Mouse (Mus musculus) heart, embryonic 15.5 days (tissue): ENCODE measurements at regions not wholly inside any gene's neighbourhood (a gene's known extent, or its start where the extent isn't known, plus 50 kb on each side); places are given as distances from the start of the nearest gene placed in this dataset.

Experiments
- ATAC-seq: fragments of 200-750 bp; cut with Nextera tagmentation; replicated peaks from 2 replicates; pipeline ENCODE4 v1.8.0; 2017; ENCODE audit warnings: low read depth, moderate TSS enrichment; ENCODE audit not compliant: insufficient number of reproducible peaks, insufficient read depth, low FRiP score
- H3K27ac ChIP-seq: fragments of 300-500 bp; sonication (generic); 2 replicates; pipeline ENCODE4 v1.5.1; 2015; ENCODE audit warnings: mild to moderate bottlenecking, inconsistent platforms
- H3K27me3 ChIP-seq: fragments of 300-500 bp; sonication (generic); 2 replicates; pipeline ENCODE4 v1.6.1; 2015; ENCODE audit warnings: inconsistent platforms
- H3K36me3 ChIP-seq: fragments of 300-500 bp; sonication (generic); 2 replicates; pipeline ENCODE4 v1.6.1; 2015; ENCODE audit warnings: mild to moderate bottlenecking, inconsistent platforms
- H3K4me1 ChIP-seq: fragments of 300-500 bp; sonication (generic); replicated peaks from 2 replicates; pipeline ENCODE4 v1.6.1; 2015; ENCODE audit warnings: inconsistent platforms
- H3K4me2 ChIP-seq: fragments of 300-500 bp; sonication (generic); 2 replicates; pipeline ENCODE4 v1.6.1; 2015; ENCODE audit warnings: inconsistent platforms, mild to moderate bottlenecking, moderate library complexity
- H3K4me3 ChIP-seq: fragments of 300-500 bp; sonication (generic); 2 replicates; pipeline ENCODE4 v1.5.1; 2015; ENCODE audit warnings: mild to moderate bottlenecking, inconsistent platforms
- H3K9ac ChIP-seq: fragments of 300-500 bp; sonication (generic); 2 replicates; pipeline ENCODE4 v1.6.1; 2015; ENCODE audit warnings: mild to moderate bottlenecking, inconsistent platforms
- H3K9me3 ChIP-seq: fragments of 300-500 bp; sonication (generic); replicated peaks from 2 replicates; pipeline ENCODE4 v1.6.1; 2016; ENCODE audit warnings: inconsistent platforms
- WGBS: fragments of 180-500 bp; shearing (Covaris S2); methylation state at CpG from one replicate; pipeline ENCODE4 v1.1.7; 2015; ENCODE audit warnings: mixed read lengths; 5-methylcytosine and 5-hydroxymethylcytosine counted together

GRCm38 (mm10) chr12:51118021-51118694 lies 229.7 kb upstream of the G2e3 start:
- peaks cover 5% of the 10 kb centered on the region; the same call in 1 of the 2 replicates for H3K4me1 ChIP-seq
- 58% methylated on average over 14 of the region's 14 CpGs for WGBS
- no peaks in the 10 kb centered on the region for H3K9me3 ChIP-seq
- H3K27ac ChIP-seq: peak overlapping the region; percentile 58
- peak overlapping the region; percentile 4; the same call in 1 of the 2 replicates for H3K4me2 ChIP-seq
- H3K36me3 ChIP-seq: no peaks in the 10 kb centered on the region
- no peak overlapping the region; the same call in 1 of the 2 replicates for H3K4me3 ChIP-seq
- H3K9ac ChIP-seq: no peak overlapping the region
- no peaks in the 10 kb centered on the region for H3K27me3 ChIP-seq
- peak; percentile 85 for ATAC-seq

- H3K4me3 ChIP-seq: no peak overlapping the region
- H3K36me3 ChIP-seq: no peaks in the 10 kb centered on the region
- peak overlapping the region; percentile 58 for H3K27ac ChIP-seq
- 58% methylated on average over 8 of the region's 8 CpGs for WGBS
- H3K27me3 ChIP-seq: no peaks in the 10 kb centered on the region
- peak overlapping the region; percentile 4 for H3K4me2 ChIP-seq
- no peaks in the 10 kb centered on the region for H3K9me3 ChIP-seq
- H3K4me1 ChIP-seq: peaks cover 5% of the 10 kb centered on the region; the same call in 1 of the 2 replicates
- H3K9ac ChIP-seq: no peak overlapping the region
- ATAC-seq: peak; percentile 87
These were observed 230.3 kb upstream of the G2e3 start for GRCm38 (mm10) chr12:51117436-51118020.

- no peaks in the 10 kb centered on the region for H3K27me3 ChIP-seq
- 0 out of 2 replicates have a peak overlapping the region, but pooled peaks have one; percentile 13 for H3K4me2 ChIP-seq
- H3K4me1 ChIP-seq: peaks cover 6% of the 10 kb centered on the region
- no peak overlapping the region for H3K9ac ChIP-seq
- H3K9me3 ChIP-seq: no peaks in the 10 kb centered on the region
- no peaks in the 10 kb centered on the region for H3K36me3 ChIP-seq
- ATAC-seq: peak; percentile 53; the same call in 1 of the 2 replicates
- peak overlapping the region; percentile 25 for H3K27ac ChIP-seq
- no peak overlapping the region for H3K4me3 ChIP-seq
- 12% methylated on average over 4 of the region's 4 CpGs for WGBS
These were observed 236.1 kb upstream of the G2e3 start for GRCm38 (mm10) chr12:51111811-51112210.

GRCm38 (mm10) chr12:51108044-51108443 lies 239.8 kb upstream of the G2e3 start:
- 62% methylated on average over 5 of the region's 5 CpGs for WGBS
- H3K27me3 ChIP-seq: no peaks in the 10 kb centered on the region
- H3K27ac ChIP-seq: no peak overlapping the region
- H3K9ac ChIP-seq: no peak overlapping the region
- H3K4me2 ChIP-seq: no peak overlapping the region
- no peaks in the 10 kb centered on the region for H3K36me3 ChIP-seq
- ATAC-seq: no peak
- H3K4me3 ChIP-seq: no peak overlapping the region
- H3K9me3 ChIP-seq: no peaks in the 10 kb centered on the region
- H3K4me1 ChIP-seq: peaks cover 6% of the 10 kb centered on the region

- no peaks in the 10 kb centered on the region for H3K36me3 ChIP-seq
- no peak for ATAC-seq
- 61% methylated on average over 4 of the region's 4 CpGs for WGBS
- no peak overlapping the region for H3K4me2 ChIP-seq
- H3K4me1 ChIP-seq: no peaks in the 10 kb centered on the region
- no peak overlapping the region for H3K4me3 ChIP-seq
- no peak overlapping the region for H3K9ac ChIP-seq
- no peaks in the 10 kb centered on the region for H3K27me3 ChIP-seq
- H3K9me3 ChIP-seq: no peaks in the 10 kb centered on the region
- H3K27ac ChIP-seq: no peak overlapping the region
These were observed 244.3 kb upstream of the G2e3 start for GRCm38 (mm10) chr12:51103541-51104042.

- Histone ChIP-seq H3K27ac (no peak overlapping the region), H3K4me2 (no peak overlapping the region), H3K27me3 (no peaks in the 10 kb centered on the region), H3K36me3 (no peaks in the 10 kb centered on the region), H3K9me3 (no peaks in the 10 kb centered on the region), H3K4me3 (no peak overlapping the region), H3K9ac (no peak overlapping the region), H3K4me1 (no peaks in the 10 kb centered on the region)
- 83% methylated on average over 6 of the region's 6 CpGs for WGBS
- no peak for ATAC-seq
These were observed 246.2 kb upstream of the G2e3 start for GRCm38 (mm10) chr12:51101636-51102035.

GRCm38 (mm10) chr12:51100868-51101267 lies 247.0 kb upstream of the G2e3 start:
- Histone ChIP-seq H3K9me3 (no peaks in the 10 kb centered on the region), H3K9ac (no peak overlapping the region), H3K4me3 (no peak overlapping the region), H3K4me2 (no peak overlapping the region), H3K36me3 (no peaks in the 10 kb centered on the region), H3K27ac (no peak overlapping the region), H3K4me1 (no peaks in the 10 kb centered on the region), H3K27me3 (no peaks in the 10 kb centered on the region)
- ATAC-seq: no peak
- 78% methylated on average over 5 of the region's 5 CpGs for WGBS

- Histone ChIP-seq H3K27me3 (no peaks in the 10 kb centered on the region), H3K4me2 (no peak overlapping the region), H3K9ac (no peak overlapping the region), H3K36me3 (no peaks in the 10 kb centered on the region), H3K4me3 (no peak overlapping the region), H3K4me1 (no peaks in the 10 kb centered on the region), H3K27ac (no peak overlapping the region), H3K9me3 (no peaks in the 10 kb centered on the region)
- WGBS: 69% methylated on average over 4 of the region's 4 CpGs
- ATAC-seq: no peak
These were observed 251.9 kb upstream of the G2e3 start for GRCm38 (mm10) chr12:51095974-51096373.

- H3K4me2 ChIP-seq: no peak overlapping the region
- H3K9me3 ChIP-seq: no peaks in the 10 kb centered on the region
- no peak overlapping the region for H3K9ac ChIP-seq
- no peaks in the 10 kb centered on the region for H3K27me3 ChIP-seq
- no peak overlapping the region for H3K27ac ChIP-seq
- no peak for ATAC-seq
- H3K4me1 ChIP-seq: no peaks in the 10 kb centered on the region
- H3K4me3 ChIP-seq: no peak overlapping the region
- WGBS: 84% methylated on average over 7 of the region's 7 CpGs
- no peaks in the 10 kb centered on the region for H3K36me3 ChIP-seq
These were observed 258.5 kb upstream of the G2e3 start for GRCm38 (mm10) chr12:51089324-51089723.

GRCm38 (mm10) chr12:51081809-51082208 lies 266.1 kb upstream of the G2e3 start:
- WGBS: 80% methylated on average over 8 of the region's 8 CpGs
- no peak for ATAC-seq
- H3K27me3 ChIP-seq: no peaks in the 10 kb centered on the region
- no peak overlapping the region for H3K4me2 ChIP-seq
- H3K36me3 ChIP-seq: no peaks in the 10 kb centered on the region
- no peak overlapping the region for H3K4me3 ChIP-seq
- H3K9me3 ChIP-seq: no peaks in the 10 kb centered on the region
- no peaks in the 10 kb centered on the region for H3K4me1 ChIP-seq
- no peak overlapping the region for H3K27ac ChIP-seq
- no peak overlapping the region for H3K9ac ChIP-seq

GRCm38 (mm10) chr12:51073503-51073902 lies 274.4 kb upstream of the G2e3 start:
- H3K4me2 ChIP-seq: no peak overlapping the region
- no peaks in the 10 kb centered on the region for H3K27me3 ChIP-seq
- no peaks in the 10 kb centered on the region for H3K9me3 ChIP-seq
- H3K9ac ChIP-seq: no peak overlapping the region
- H3K27ac ChIP-seq: no peak overlapping the region
- ATAC-seq: no peak
- WGBS: 68% methylated on average over 1 of the region's 1 CpGs
- no peaks in the 10 kb centered on the region for H3K4me1 ChIP-seq
- H3K4me3 ChIP-seq: no peak overlapping the region
- no peaks in the 10 kb centered on the region for H3K36me3 ChIP-seq

- H3K9ac ChIP-seq: no peak overlapping the region
- peaks cover 5% of the 10 kb centered on the region; the same call in 1 of the 2 replicates for H3K4me1 ChIP-seq
- H3K36me3 ChIP-seq: no peaks in the 10 kb centered on the region
- WGBS: 87% methylated on average over 3 of the region's 3 CpGs
- H3K4me2 ChIP-seq: no peak overlapping the region
- H3K9me3 ChIP-seq: no peaks in the 10 kb centered on the region
- H3K27ac ChIP-seq: no peak overlapping the region
- no peak overlapping the region for H3K4me3 ChIP-seq
- no peaks in the 10 kb centered on the region for H3K27me3 ChIP-seq
- ATAC-seq: no peak
These were observed 286.9 kb upstream of the G2e3 start for GRCm38 (mm10) chr12:51060931-51061330.
